Mouse (Mus musculus): ENCODE measurements around the gene Cfap46. TPM values are rescaled to one million over a fixed set of nuclear protein-coding genes. Genes with fewer than 3 reads are reported as not detected.

Gene Cfap46
- 0.20 and 0.47 TPM in 2 replicates for polyA plus RNA-seq (2015; fragmentation: Nextera tagmentation; extraction: Ambion mirVana)

DNA sequence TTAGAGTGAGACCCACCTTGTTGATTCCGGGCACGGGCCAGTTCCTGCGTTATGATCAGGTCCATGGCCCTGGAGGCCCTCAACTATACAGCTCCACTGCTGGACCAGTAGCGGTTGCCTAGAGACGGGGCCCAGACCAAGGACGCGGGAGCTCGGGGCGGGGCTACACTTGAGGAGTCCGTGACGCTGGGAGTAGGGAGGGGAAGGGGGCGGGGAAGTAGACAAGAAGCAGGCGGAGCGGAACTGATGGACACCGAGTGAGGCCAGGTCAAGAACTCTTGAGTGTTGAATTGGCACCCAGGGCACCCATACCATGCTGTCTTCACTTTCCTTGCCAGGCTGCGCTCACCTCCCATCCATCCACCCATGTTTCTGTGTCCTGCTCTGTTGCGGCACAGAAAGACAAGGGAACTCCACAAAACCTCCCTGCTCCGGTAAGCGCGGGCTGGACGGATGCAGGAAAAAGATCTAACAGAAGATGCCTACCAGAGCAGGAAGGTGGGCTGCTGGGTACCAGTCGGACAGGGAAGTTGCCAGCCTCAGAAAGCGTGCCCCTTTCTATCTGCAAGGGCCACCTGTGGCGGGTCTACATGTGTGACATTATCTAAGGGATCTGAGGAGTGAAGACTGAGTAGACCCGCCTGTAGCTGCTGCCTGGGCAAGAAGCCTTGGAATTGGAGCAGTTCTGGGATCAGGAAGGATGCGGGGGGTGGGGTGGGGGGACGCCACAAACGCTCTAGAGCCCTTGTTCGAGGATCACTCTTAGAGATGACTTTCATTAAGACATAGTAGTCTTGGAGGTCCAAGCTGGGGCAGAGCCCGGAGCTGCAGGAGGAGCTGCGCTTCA is at the start of gene Cfap46:
TSS of gene Cfap46 (minus strand) at position 112 of the 847 bp plus-strand sequence.
- Histone ChIP-seq H3K9me3 (replicated peaks) (no peaks in the 10 kb centered on the region), H3K4me2 (peak within 1 kb of the TSS; percentile 93), H3K4me1 (replicated peaks) (peaks cover 9% of the 10 kb centered on the region), H3K9ac (peak within 1 kb of the TSS; percentile 50), H3K4me3 (peak within 1 kb of the TSS; percentile 57), H3K36me3 (no peaks in the 10 kb centered on the region), H3K27me3 (peaks cover 26% of the 10 kb centered on the region), H3K27ac (peak within 1 kb of the TSS; percentile 26)
- WGBS = 2% methylated on average over 31 of the region's 31 CpGs
- ATAC-seq (replicated peaks; ENCODE audit: insufficient number of reproducible peaks, insufficient read depth, low FRiP score, low read depth) = peak; percentile 71

DNA sequence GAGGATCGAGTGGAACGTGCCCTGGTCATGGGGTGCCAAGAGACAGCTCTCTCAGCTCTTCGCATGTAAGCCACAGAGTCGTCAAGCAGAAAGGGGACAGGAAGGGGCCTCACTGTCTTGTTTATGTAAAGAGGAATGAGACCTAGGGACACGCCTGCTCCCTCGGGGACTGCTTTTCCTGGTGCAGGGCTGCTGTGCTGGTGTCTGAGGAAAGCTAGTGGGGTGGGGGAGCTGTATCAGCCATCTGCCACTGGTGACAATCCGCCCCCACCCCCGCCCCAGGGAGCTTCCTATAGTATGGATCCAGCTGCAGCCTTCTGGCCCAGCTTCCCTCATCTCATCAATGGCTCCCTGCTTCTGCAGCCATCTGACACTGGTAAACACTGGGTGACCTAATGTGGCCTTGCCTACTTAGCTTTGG is 47.7 kb upstream of the Cfap46 start:
- Histone ChIP-seq H3K4me3 (no peak overlapping the region), H3K9me3 (replicated peaks) (no peaks in the 10 kb centered on the region), H3K9ac (no peak overlapping the region), H3K27me3 (no peaks in the 10 kb centered on the region), H3K36me3 (no peaks in the 10 kb centered on the region), H3K27ac (no peak overlapping the region), H3K4me2 (no peak overlapping the region), H3K4me1 (replicated peaks) (peaks cover 4% of the 10 kb centered on the region)
- 28% methylated on average over 8 of the region's 8 CpGs for WGBS
- ATAC-seq (replicated peaks; ENCODE audit: insufficient number of reproducible peaks, insufficient read depth, low FRiP score, low read depth) = no peak

DNA sequence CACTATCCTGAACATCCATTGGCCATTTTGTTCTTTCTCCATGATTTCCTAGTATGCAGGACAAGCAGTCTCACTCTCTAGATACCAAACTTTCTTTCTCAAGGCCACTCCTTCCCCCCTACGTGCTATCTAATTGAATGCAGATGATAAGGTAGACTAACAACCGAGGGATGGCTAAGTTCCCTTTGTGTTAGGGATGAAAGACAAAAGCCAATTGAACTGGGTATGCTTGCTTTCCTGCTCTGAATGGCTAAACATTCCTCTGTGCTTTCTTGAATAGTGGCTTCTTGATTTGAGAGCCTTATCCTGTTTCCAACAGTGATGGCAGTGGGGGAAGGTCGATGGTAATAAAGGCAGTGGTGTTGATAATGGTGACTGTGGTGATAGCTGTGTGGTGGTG is 43.5 kb upstream of the Cfap46 start:
- no peak overlapping the region for H3K4me2 ChIP-seq
- peaks cover 4% of the 10 kb centered on the region for H3K4me1 ChIP-seq (replicated peaks)
- no peak overlapping the region for H3K4me3 ChIP-seq
- H3K36me3 ChIP-seq = no peaks in the 10 kb centered on the region
- 19% methylated on average over 3 of the region's 3 CpGs for WGBS
- H3K9ac ChIP-seq = no peak overlapping the region
- H3K27me3 ChIP-seq = no peaks in the 10 kb centered on the region
- no peak overlapping the region for H3K27ac ChIP-seq
- H3K9me3 ChIP-seq (replicated peaks) = no peaks in the 10 kb centered on the region
- ATAC-seq (replicated peaks; ENCODE audit: insufficient number of reproducible peaks, insufficient read depth, low FRiP score, low read depth) = no peak

DNA sequence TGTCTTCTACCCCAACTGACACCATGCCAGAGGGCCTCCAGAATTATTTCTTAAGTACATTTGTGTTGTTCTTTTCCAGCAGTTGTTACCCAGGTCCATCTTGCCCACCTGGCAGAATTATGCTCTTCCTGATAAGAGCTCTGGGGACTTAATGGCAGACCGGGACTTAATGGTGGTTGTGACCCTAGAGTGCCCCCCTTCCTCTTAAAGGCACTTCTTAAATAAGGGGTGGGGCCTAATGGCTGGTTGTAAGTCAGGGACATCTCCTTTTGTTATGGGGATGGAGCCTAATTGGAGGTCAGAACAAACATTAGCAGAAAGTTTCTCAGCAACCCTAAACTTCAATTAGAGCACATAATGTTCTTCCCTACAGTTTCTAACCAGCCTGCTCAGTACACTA is 42.0 kb upstream of the Cfap46 start:
- no peak overlapping the region for H3K4me2 ChIP-seq
- no peak overlapping the region for H3K4me3 ChIP-seq
- H3K36me3 ChIP-seq = no peaks in the 10 kb centered on the region
- ATAC-seq (replicated peaks; ENCODE audit: insufficient number of reproducible peaks, insufficient read depth, low FRiP score, low read depth) = no peak
- H3K9me3 ChIP-seq (replicated peaks) = no peaks in the 10 kb centered on the region
- no peaks in the 10 kb centered on the region for H3K27me3 ChIP-seq
- WGBS = 51% methylated on average over 1 of the region's 1 CpGs
- H3K4me1 ChIP-seq (replicated peaks) = no peaks in the 10 kb centered on the region
- H3K27ac ChIP-seq = no peak overlapping the region
- H3K9ac ChIP-seq = no peak overlapping the region

DNA sequence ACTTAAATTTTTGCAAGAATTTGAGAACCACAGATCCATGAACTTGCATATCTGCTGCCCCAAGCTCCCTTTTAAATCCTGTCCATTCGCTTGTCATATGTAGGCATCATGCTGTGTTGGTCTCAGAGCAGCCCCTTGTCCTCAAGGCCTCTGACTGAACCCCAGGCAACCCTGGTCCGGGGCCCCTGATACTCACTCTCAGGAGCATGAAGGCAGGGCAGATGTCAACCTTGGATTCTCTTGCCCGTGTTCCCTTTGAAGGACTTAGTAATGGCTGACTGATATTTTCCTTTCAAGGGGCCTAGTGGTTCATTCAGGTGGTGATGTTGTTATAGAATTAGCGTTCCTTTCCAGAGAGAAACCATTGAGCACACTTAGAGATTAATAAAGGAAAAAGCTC is 40.4 kb upstream of the Cfap46 start:
- H3K27me3 ChIP-seq = no peaks in the 10 kb centered on the region
- 71% methylated on average over 4 of the region's 4 CpGs for WGBS
- H3K4me2 ChIP-seq = no peak overlapping the region
- no peaks in the 10 kb centered on the region for H3K9me3 ChIP-seq (replicated peaks)
- no peak overlapping the region for H3K4me3 ChIP-seq
- H3K36me3 ChIP-seq = no peaks in the 10 kb centered on the region
- no peak for ATAC-seq (replicated peaks; ENCODE audit: insufficient number of reproducible peaks, insufficient read depth, low FRiP score, low read depth)
- no peaks in the 10 kb centered on the region for H3K4me1 ChIP-seq (replicated peaks)
- H3K27ac ChIP-seq = no peak overlapping the region
- H3K9ac ChIP-seq = no peak overlapping the region

DNA sequence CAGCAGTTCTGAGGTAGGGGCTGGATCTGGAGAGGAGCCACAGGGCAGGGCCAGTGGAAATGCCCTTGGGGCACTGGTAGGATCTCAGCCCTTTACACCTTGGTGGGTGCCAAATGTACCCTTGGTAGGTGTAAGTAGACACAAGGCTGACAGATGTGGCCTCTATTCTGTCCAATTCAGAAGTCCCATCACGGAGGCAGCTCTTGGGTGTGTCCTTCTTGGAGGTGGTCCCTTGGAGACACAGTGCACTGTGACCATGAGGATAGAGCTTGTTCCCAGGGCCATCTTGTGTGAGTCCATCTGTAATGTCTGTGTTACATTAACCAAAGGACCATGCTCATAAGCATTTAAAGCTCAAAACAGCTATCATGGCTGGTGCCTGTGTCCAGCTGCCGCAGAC is 37.6 kb upstream of the Cfap46 start:
- no peak overlapping the region for H3K27ac ChIP-seq
- WGBS = 82% methylated on average over 2 of the region's 2 CpGs
- H3K27me3 ChIP-seq = no peaks in the 10 kb centered on the region
- ATAC-seq (replicated peaks; ENCODE audit: insufficient number of reproducible peaks, insufficient read depth, low FRiP score, low read depth) = no peak
- H3K4me1 ChIP-seq (replicated peaks) = no peaks in the 10 kb centered on the region
- H3K9ac ChIP-seq = no peak overlapping the region
- H3K4me3 ChIP-seq = no peak overlapping the region
- H3K4me2 ChIP-seq = no peak overlapping the region
- no peaks in the 10 kb centered on the region for H3K36me3 ChIP-seq
- no peaks in the 10 kb centered on the region for H3K9me3 ChIP-seq (replicated peaks)

DNA sequence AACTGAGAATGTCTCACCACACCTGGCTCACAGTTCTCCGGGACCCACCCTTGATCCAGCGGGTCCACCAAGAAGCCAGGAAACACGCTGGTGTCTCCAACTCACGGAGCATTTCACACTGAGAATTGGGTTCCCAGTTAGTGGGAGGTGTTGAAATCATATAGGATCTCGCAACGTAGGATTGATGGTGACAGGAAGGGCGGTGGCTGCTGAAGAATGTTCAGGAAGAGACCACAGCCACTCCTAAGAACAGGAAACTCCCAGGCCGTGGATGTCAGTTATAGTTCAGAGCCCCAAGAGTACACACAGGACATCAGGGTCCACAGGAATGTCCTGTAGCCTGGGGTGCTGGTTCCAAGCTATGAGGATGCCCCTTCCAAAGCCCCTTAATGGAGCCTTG is 34.2 kb upstream of the Cfap46 start:
- Histone ChIP-seq H3K36me3 (no peaks in the 10 kb centered on the region), H3K27me3 (no peaks in the 10 kb centered on the region), H3K4me1 (replicated peaks) (no peaks in the 10 kb centered on the region), H3K9me3 (replicated peaks) (no peaks in the 10 kb centered on the region), H3K9ac (no peak overlapping the region), H3K27ac (no peak overlapping the region), H3K4me3 (no peak overlapping the region), H3K4me2 (no peak overlapping the region)
- ATAC-seq (replicated peaks; ENCODE audit: insufficient number of reproducible peaks, insufficient read depth, low FRiP score, low read depth) = no peak
- 76% methylated on average over 8 of the region's 8 CpGs for WGBS

DNA sequence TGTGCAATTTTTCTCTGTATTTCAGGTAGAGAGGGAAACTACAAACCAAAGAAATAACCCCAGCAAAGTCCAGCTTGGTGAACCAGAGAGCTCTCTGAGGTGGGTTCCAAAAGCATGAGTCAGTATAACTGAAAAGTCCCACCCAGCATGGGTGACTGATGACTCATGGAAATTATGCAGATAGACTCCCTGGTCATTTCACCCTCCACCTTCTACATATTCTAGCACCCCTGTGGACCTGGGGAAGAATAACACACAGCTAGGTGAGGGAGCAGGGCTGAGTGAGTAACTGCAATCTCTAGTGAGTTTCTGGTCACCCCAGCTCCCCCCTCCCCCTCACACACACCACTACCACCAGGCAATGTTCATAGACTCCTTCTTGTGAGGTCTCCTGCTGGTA is 28.2 kb upstream of the Cfap46 start:
- no peaks in the 10 kb centered on the region for H3K36me3 ChIP-seq
- no peaks in the 10 kb centered on the region for H3K9me3 ChIP-seq (replicated peaks)
- no peak overlapping the region for H3K4me3 ChIP-seq
- no peak overlapping the region for H3K9ac ChIP-seq
- ATAC-seq (replicated peaks; ENCODE audit: insufficient number of reproducible peaks, insufficient read depth, low FRiP score, low read depth) = no peak
- no peaks in the 10 kb centered on the region for H3K27me3 ChIP-seq
- H3K4me2 ChIP-seq = no peak overlapping the region
- no peaks in the 10 kb centered on the region for H3K4me1 ChIP-seq (replicated peaks)
- H3K27ac ChIP-seq = no peak overlapping the region

DNA sequence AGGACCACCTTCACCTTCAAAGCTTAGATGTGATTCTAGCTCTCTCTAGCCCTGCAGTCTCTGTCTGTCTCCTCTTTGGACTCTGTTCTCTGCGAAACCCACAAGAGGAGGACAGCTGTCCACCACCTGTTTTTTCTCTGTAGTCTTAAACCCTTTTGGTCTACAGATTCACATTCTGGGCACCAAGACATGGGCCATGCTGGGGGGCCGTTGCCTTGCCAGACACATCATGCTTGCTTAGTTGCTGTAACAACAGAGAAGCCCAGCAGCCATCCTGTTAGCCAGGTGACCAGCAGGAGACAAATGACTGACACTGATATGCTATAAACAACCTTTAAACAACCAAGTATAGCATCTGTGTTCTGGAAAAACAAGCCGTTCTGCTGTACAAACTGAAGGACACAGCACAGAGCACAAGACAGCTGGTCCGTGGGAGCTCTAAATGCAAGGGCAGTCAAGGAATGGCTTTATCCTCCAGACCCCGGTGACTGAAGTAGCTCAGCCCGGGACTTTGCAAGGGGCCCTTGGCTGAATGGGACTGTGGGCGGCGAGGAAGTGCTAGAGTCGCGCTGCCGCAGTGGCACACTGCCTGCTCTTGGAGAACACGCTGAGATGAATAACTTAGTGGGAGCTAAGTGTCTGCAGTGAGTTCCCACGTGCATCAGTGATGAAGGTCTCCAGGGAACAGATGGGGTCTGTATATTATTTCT is 22.9 kb upstream of the Cfap46 start:
- peaks cover 6% of the 10 kb centered on the region for H3K4me1 ChIP-seq (replicated peaks)
- H3K27ac ChIP-seq = no peak overlapping the region
- H3K9ac ChIP-seq = no peak overlapping the region
- H3K4me3 ChIP-seq = no peak overlapping the region
- WGBS = 50% methylated on average over 13 of the region's 13 CpGs
- no peaks in the 10 kb centered on the region for H3K36me3 ChIP-seq
- no peaks in the 10 kb centered on the region for H3K9me3 ChIP-seq (replicated peaks)
- no peaks in the 10 kb centered on the region for H3K27me3 ChIP-seq
- H3K4me2 ChIP-seq = no peak overlapping the region
- no peak for ATAC-seq (replicated peaks; ENCODE audit: insufficient number of reproducible peaks, insufficient read depth, low FRiP score, low read depth)

DNA sequence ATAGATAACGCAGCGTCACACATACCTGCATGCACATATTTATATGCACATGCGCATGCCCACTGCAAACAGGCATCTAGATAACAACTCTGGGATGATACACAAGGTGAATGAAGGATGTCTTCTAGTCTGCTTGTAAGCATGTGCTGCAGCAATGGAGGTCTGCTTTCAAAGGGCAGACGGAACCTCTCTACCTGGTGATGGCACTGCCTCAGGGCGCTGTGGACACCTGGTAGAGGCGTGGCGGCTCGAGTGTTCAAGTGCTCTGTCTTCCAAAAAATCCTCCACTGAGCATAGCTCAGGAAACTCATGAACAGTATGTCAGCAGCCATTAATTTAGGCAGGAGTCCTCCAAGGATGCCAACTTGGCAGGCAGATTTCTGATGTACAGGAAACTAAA is 22.2 kb upstream of the Cfap46 start:
- Histone ChIP-seq H3K4me1 (replicated peaks) (peaks cover 6% of the 10 kb centered on the region), H3K27me3 (no peaks in the 10 kb centered on the region), H3K9me3 (replicated peaks) (no peaks in the 10 kb centered on the region), H3K27ac (no peak overlapping the region), H3K4me3 (no peak overlapping the region), H3K9ac (no peak overlapping the region), H3K4me2 (no peak overlapping the region), H3K36me3 (no peaks in the 10 kb centered on the region)
- no peak for ATAC-seq (replicated peaks; ENCODE audit: insufficient number of reproducible peaks, insufficient read depth, low FRiP score, low read depth)
- WGBS = 89% methylated on average over 8 of the region's 8 CpGs

DNA sequence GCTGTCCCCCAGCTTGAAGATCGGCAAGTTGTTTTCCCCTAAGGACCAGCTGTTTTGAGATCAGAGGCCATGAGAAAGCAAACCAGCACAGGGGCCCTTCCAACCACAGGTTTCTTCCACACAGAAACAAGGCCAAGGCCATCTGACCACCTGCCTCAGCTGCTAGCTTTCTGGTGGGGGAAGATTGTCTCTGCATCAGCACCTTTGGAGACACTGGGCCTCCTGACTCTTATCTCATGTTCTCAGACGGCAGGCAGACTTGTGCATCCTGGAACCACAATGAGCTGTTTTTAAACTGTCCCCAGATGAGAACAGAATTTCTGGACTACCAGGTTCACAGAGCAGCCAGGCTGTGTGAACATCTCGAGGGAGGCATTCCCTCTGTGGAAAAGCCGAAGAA is 21.5 kb upstream of the Cfap46 start:
- Histone ChIP-seq H3K4me2 (no peak overlapping the region), H3K27ac (no peak overlapping the region), H3K4me1 (replicated peaks) (peaks cover 6% of the 10 kb centered on the region), H3K4me3 (no peak overlapping the region), H3K27me3 (no peaks in the 10 kb centered on the region), H3K9me3 (replicated peaks) (no peaks in the 10 kb centered on the region), H3K9ac (no peak overlapping the region), H3K36me3 (no peaks in the 10 kb centered on the region)
- WGBS = 43% methylated on average over 4 of the region's 4 CpGs
- no peak for ATAC-seq (replicated peaks; ENCODE audit: insufficient number of reproducible peaks, insufficient read depth, low FRiP score, low read depth)

DNA sequence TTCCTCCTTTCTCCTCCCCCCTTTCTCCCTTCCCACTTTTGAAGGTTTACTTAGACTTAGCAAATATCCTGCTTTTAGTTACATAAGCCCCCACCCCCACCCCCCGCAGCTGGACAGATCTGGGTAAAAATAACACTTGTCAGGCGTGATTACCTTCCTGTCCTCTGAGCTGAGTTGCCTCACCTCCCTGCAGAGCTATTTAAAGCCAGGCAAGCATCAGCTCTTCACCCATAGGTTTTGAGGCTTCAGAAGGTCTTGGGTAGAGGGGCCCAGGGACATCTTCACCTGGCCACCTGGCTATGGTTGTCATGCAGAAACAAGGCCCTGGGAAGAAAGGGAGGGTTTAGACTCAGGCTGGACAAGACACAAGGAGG is 20.2 kb upstream of the Cfap46 start:
- no peaks in the 10 kb centered on the region for H3K36me3 ChIP-seq
- H3K9ac ChIP-seq = no peak overlapping the region
- H3K9me3 ChIP-seq (replicated peaks) = no peaks in the 10 kb centered on the region
- ATAC-seq (replicated peaks; ENCODE audit: insufficient number of reproducible peaks, insufficient read depth, low FRiP score, low read depth) = no peak
- H3K4me2 ChIP-seq = 0 out of 2 replicates have a peak overlapping the region, but pooled peaks have one; percentile 13
- no peaks in the 10 kb centered on the region for H3K27me3 ChIP-seq
- H3K4me3 ChIP-seq = no peak overlapping the region
- WGBS = 3% methylated on average over 2 of the region's 2 CpGs
- no peak overlapping the region for H3K27ac ChIP-seq
- H3K4me1 ChIP-seq (replicated peaks) = peaks cover 6% of the 10 kb centered on the region

Measured in heart, embryonic 15.5 days (tissue).